Mouse (Mus musculus): ENCODE measurements around the gene Kpna7. TPM values are rescaled to one million over a fixed set of nuclear protein-coding genes. Genes with fewer than 3 reads are reported as not detected.

The Kpna7 gene
- polyA plus RNA-seq, 1 experiment from 2014 or later = not detected

DNA sequence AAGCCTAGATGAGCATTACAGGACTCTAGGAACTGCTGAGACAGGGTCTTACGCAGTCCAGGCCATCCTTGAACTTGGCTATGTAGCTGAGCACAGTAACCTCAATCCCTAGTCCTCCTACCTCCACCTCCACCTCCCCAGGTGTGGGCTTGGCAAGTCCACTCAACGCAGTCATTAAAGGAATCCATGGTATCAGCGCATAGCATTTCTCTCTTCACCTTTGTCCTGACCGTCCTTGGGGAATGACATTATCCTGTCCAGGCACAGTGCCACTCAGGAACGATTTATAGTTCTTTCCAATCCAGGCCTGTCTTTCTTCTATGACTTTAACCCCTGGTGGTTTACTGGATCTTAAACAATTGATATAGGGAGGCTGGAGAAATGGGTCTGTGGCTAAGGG lies 93.3 kb downstream of the Kpna7 start:
- ATAC-seq = no peak
- H3K9ac ChIP-seq (ENCODE audit: low read depth, low read length) = no peak overlapping the region
- no peak overlapping the region for H3K27ac ChIP-seq (ENCODE audit: low read depth, low read length)
- H3K4me1 ChIP-seq (ENCODE audit: control insufficient read depth, insufficient read depth, low read depth, low read length) = no peaks in the 10 kb centered on the region
- no peaks in the 10 kb centered on the region for H3K9me3 ChIP-seq (ENCODE audit: control insufficient read depth, low read length)
- no peak overlapping the region for H3K4me3 ChIP-seq (ENCODE audit: low read length)
- no peak overlapping the region for H3K4me2 ChIP-seq (ENCODE audit: low read length)
- no peaks in the 10 kb centered on the region for H3K36me3 ChIP-seq (ENCODE audit: control insufficient read depth, insufficient read depth, low read length)
- no peaks in the 10 kb centered on the region for H3K27me3 ChIP-seq (replicated peaks; ENCODE audit: control insufficient read depth, insufficient read depth, low read length)
- WGBS = 81% methylated on average over 5 of the region's 5 CpGs

DNA sequence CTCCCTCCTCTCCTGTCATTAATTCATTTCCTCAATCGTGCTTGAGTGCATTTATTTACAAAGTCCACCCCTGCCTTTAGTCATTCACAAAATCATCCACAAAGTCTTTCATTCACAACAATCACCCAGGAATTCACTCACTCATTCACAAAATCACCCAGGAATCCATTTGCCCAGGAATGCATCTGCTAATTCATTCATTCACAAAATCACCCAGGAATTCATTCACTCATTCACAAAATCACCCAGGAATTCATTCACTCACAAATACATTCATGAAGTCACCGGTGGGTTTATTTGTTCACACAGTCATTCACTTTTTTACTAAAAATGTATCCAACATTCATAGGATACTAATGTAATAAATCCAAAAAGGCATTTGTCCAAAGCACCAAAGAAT lies 93.8 kb downstream of the Kpna7 start:
- Histone ChIP-seq H3K36me3 (ENCODE audit: control insufficient read depth, insufficient read depth, low read length) (no peaks in the 10 kb centered on the region), H3K4me3 (ENCODE audit: low read length) (no peak overlapping the region), H3K4me1 (ENCODE audit: control insufficient read depth, insufficient read depth, low read depth, low read length) (no peaks in the 10 kb centered on the region), H3K9ac (ENCODE audit: low read depth, low read length) (no peak overlapping the region), H3K27me3 (replicated peaks; ENCODE audit: control insufficient read depth, insufficient read depth, low read length) (no peaks in the 10 kb centered on the region), H3K27ac (ENCODE audit: low read depth, low read length) (no peak overlapping the region), H3K4me2 (ENCODE audit: low read length) (no peak overlapping the region), H3K9me3 (ENCODE audit: control insufficient read depth, low read length) (no peaks in the 10 kb centered on the region)
- ATAC-seq = no peak
- 44% methylated on average over 2 of the region's 2 CpGs for WGBS

DNA sequence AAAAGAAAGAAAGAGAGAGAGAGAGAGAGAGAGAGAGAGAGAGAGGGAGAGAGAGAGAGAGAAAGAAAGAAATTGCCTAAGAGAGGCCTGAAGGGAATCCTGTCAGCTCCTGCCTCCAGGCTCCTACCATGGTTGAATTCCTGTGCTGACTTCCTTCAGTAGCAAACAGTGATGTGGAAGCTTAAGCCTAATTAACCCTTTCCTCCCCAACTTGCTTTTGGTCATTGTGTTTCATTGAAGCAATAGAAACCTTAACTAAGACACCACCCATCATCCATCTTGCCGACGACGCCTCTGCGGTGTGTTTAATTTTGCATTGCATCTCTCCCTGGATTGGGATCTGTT lies 94.8 kb downstream of the Kpna7 start:
- WGBS = 86% methylated on average over 4 of the region's 4 CpGs
- Histone ChIP-seq H3K27me3 (replicated peaks; ENCODE audit: control insufficient read depth, insufficient read depth, low read length) (no peaks in the 10 kb centered on the region), H3K9ac (ENCODE audit: low read depth, low read length) (no peak overlapping the region), H3K4me2 (ENCODE audit: low read length) (no peak overlapping the region), H3K27ac (ENCODE audit: low read depth, low read length) (no peak overlapping the region), H3K36me3 (ENCODE audit: control insufficient read depth, insufficient read depth, low read length) (no peaks in the 10 kb centered on the region), H3K4me1 (ENCODE audit: control insufficient read depth, insufficient read depth, low read depth, low read length) (no peaks in the 10 kb centered on the region), H3K4me3 (ENCODE audit: low read length) (no peak overlapping the region), H3K9me3 (ENCODE audit: control insufficient read depth, low read length) (no peaks in the 10 kb centered on the region)
- no peak for ATAC-seq

DNA sequence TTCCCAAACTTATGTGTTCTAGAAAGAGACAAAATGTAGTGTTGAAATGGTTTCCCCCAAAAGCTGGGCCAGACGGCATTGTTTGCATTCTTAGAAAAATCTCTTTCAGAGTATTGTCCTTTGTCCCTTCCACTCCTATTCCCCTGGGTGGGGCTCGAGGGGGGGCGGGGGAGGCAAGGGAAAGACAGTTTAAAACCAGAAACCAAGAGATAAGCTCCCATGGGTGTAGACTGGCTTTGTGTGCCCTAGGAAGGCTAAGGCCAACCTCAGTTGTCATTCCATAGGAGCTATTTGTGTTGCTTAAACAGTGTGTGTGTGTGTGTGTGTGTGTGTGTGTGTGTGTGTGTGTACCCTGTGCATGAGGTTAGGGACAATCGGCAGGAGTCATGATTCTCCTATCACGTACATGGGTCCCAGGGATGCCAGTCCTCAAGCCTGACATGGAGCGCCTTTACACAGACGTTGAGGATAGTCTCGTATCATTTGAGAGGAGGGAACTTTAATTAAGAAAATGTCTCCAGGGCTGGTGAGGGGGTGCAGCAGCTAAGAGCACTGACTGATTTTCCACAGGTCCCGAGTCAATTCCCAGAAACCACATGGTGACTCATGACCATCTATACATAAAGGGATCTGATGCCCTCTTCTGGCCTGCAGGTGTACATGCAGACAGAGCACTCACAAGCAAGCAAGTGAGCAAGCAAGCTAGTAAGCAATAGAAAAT lies 95.3 kb downstream of the Kpna7 start:
- Histone ChIP-seq H3K4me1 (ENCODE audit: control insufficient read depth, insufficient read depth, low read depth, low read length) (no peaks in the 10 kb centered on the region), H3K9me3 (ENCODE audit: control insufficient read depth, low read length) (no peaks in the 10 kb centered on the region), H3K4me3 (ENCODE audit: low read length) (no peak overlapping the region), H3K9ac (ENCODE audit: low read depth, low read length) (no peak overlapping the region), H3K4me2 (ENCODE audit: low read length) (no peak overlapping the region), H3K36me3 (ENCODE audit: control insufficient read depth, insufficient read depth, low read length) (no peaks in the 10 kb centered on the region), H3K27me3 (replicated peaks; ENCODE audit: control insufficient read depth, insufficient read depth, low read length) (no peaks in the 10 kb centered on the region), H3K27ac (ENCODE audit: low read depth, low read length) (no peak overlapping the region)
- 51% methylated on average over 9 of the region's 9 CpGs for WGBS
- ATAC-seq = peak; percentile 80

- Histone ChIP-seq H3K4me3 (ENCODE audit: low read length) (no peak overlapping the region), H3K27me3 (replicated peaks; ENCODE audit: control insufficient read depth, insufficient read depth, low read length) (no peaks in the 10 kb centered on the region), H3K36me3 (ENCODE audit: control insufficient read depth, insufficient read depth, low read length) (no peaks in the 10 kb centered on the region), H3K9ac (ENCODE audit: low read depth, low read length) (no peak overlapping the region), H3K4me1 (ENCODE audit: control insufficient read depth, insufficient read depth, low read depth, low read length) (no peaks in the 10 kb centered on the region), H3K9me3 (ENCODE audit: control insufficient read depth, low read length) (no peaks in the 10 kb centered on the region), H3K4me2 (ENCODE audit: low read length) (no peak overlapping the region), H3K27ac (ENCODE audit: low read depth, low read length) (no peak overlapping the region)
- ATAC-seq = no peak
- WGBS = 92% methylated on average over 13 of the region's 13 CpGs
Measured at GRCm38 (mm10) chr5:144987561-144987960, 96.3 kb downstream of the Kpna7 start.

GRCm38 (mm10) chr5:144984839-144985238 lies 99.0 kb downstream of the Kpna7 start:
- H3K4me3 ChIP-seq (ENCODE audit: low read length) = no peak overlapping the region
- H3K27me3 ChIP-seq (replicated peaks; ENCODE audit: control insufficient read depth, insufficient read depth, low read length) = no peaks in the 10 kb centered on the region
- no peak overlapping the region for H3K9ac ChIP-seq (ENCODE audit: low read depth, low read length)
- 93% methylated on average over 5 of the region's 5 CpGs for WGBS
- H3K27ac ChIP-seq (ENCODE audit: low read depth, low read length) = no peak overlapping the region
- H3K9me3 ChIP-seq (ENCODE audit: control insufficient read depth, low read length) = no peaks in the 10 kb centered on the region
- H3K4me1 ChIP-seq (ENCODE audit: control insufficient read depth, insufficient read depth, low read depth, low read length) = no peaks in the 10 kb centered on the region
- H3K4me2 ChIP-seq (ENCODE audit: low read length) = no peak overlapping the region
- no peaks in the 10 kb centered on the region for H3K36me3 ChIP-seq (ENCODE audit: control insufficient read depth, insufficient read depth, low read length)
- ATAC-seq = no peak

GRCm38 (mm10) chr5:144983227-144983626 lies 100.6 kb downstream of the Kpna7 start:
- H3K9ac ChIP-seq (ENCODE audit: low read depth, low read length) = no peak overlapping the region
- no peaks in the 10 kb centered on the region for H3K4me1 ChIP-seq (ENCODE audit: control insufficient read depth, insufficient read depth, low read depth, low read length)
- H3K9me3 ChIP-seq (ENCODE audit: control insufficient read depth, low read length) = no peaks in the 10 kb centered on the region
- no peak overlapping the region for H3K4me3 ChIP-seq (ENCODE audit: low read length)
- WGBS = 99% methylated on average over 3 of the region's 3 CpGs
- no peak overlapping the region for H3K27ac ChIP-seq (ENCODE audit: low read depth, low read length)
- no peaks in the 10 kb centered on the region for H3K36me3 ChIP-seq (ENCODE audit: control insufficient read depth, insufficient read depth, low read length)
- H3K4me2 ChIP-seq (ENCODE audit: low read length) = no peak overlapping the region
- no peak for ATAC-seq
- no peaks in the 10 kb centered on the region for H3K27me3 ChIP-seq (replicated peaks; ENCODE audit: control insufficient read depth, insufficient read depth, low read length)

DNA sequence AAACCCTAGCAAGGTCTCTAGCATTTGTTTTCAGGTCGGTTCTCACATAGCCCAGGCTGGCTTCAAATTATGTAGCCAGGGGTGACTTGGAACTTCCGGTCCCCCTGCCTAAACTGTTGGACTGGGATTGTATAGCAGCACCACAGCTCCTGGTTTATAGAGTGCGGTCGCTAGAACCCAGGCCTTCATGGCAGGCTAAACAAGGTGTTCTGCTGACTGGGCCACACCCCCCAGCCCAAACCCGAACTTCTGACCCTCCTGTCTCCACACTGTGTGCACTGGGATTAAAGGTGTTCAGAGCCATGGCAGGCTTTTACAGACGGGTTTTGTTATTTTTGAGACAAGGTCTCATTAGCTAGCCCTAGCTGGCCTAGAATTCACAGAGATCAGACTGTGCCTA lies 104.7 kb downstream of the Kpna7 start:
- Histone ChIP-seq H3K27me3 (replicated peaks; ENCODE audit: control insufficient read depth, insufficient read depth, low read length) (no peaks in the 10 kb centered on the region), H3K27ac (ENCODE audit: low read depth, low read length) (no peak overlapping the region), H3K4me2 (ENCODE audit: low read length) (no peak overlapping the region), H3K4me3 (ENCODE audit: low read length) (no peak overlapping the region), H3K36me3 (ENCODE audit: control insufficient read depth, insufficient read depth, low read length) (no peaks in the 10 kb centered on the region), H3K9me3 (ENCODE audit: control insufficient read depth, low read length) (no peaks in the 10 kb centered on the region), H3K9ac (ENCODE audit: low read depth, low read length) (no peak overlapping the region), H3K4me1 (ENCODE audit: control insufficient read depth, insufficient read depth, low read depth, low read length) (no peaks in the 10 kb centered on the region)
- 84% methylated on average over 6 of the region's 6 CpGs for WGBS
- ATAC-seq = no peak

DNA sequence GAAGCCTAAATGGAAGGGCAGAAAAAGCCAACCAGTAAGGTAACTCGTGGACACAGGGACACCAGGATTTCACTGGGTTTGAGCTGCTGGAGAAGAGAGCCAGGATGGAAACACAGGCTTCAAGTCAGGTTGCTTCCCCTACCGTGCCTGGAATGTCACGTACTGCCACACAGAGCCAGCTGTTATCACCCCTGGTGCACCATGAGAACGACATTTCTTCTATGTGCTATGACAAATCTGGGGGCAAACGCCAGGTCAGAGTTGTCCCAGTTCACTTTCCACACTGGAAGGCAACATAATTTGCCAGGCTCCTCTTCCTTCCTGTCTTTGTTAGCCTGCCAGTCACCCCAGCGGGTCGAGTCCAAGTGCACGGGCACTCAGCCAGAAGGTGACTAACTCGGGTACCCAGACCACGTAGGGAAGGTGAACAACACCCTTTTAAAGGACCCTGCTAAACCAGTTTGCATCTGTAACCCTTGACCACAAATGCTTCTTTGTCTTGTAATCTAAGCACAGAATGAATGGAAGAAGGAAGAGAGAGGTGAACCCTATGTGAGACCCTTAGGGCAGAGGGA lies 105.2 kb downstream of the Kpna7 start:
- no peak overlapping the region for H3K4me3 ChIP-seq (ENCODE audit: low read length)
- ATAC-seq = no peak
- no peaks in the 10 kb centered on the region for H3K9me3 ChIP-seq (ENCODE audit: control insufficient read depth, low read length)
- no peaks in the 10 kb centered on the region for H3K4me1 ChIP-seq (ENCODE audit: control insufficient read depth, insufficient read depth, low read depth, low read length)
- 62% methylated on average over 10 of the region's 10 CpGs for WGBS
- H3K27me3 ChIP-seq (replicated peaks; ENCODE audit: control insufficient read depth, insufficient read depth, low read length) = no peaks in the 10 kb centered on the region
- no peak overlapping the region for H3K9ac ChIP-seq (ENCODE audit: low read depth, low read length)
- no peaks in the 10 kb centered on the region for H3K36me3 ChIP-seq (ENCODE audit: control insufficient read depth, insufficient read depth, low read length)
- H3K27ac ChIP-seq (ENCODE audit: low read depth, low read length) = no peak overlapping the region
- H3K4me2 ChIP-seq (ENCODE audit: low read length) = no peak overlapping the region

Measured in hindbrain, embryonic 16.5 days (tissue).